Mouse (Mus musculus): ENCODE data around the gene Pcbp2. TPM values are rescaled to one million over a fixed set of nuclear protein-coding genes. Genes with fewer than 3 reads are reported as not detected.

Pcbp2 gene
- polyA plus RNA-seq, 1 experiment from 2014 or later, result 105 TPM

DNA sequence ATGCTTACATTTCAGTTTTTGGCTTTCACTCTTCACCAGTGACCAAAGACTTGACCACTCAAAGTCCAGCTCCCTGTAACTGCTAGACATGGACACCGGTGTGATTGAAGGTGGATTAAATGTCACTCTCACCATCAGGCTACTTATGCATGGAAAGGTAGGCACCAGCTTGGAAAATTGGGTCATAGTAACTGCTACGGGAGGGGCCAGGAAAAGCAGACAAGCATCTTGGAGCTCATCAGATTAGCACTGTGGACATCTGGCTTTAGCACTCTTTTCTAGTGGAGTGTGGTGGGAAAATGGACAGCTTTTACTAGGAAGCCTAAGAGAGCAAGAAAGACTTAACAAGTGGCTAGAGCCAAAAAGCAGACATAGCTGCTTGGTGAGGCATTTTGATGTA is 2.9 kb downstream of the Pcbp2 start:
- Histone ChIP-seq H3K4me1 (ENCODE audit: control insufficient read depth, insufficient read depth, low read length) (peaks cover 16% of the 10 kb centered on the region), H3K9ac (ENCODE audit: low read depth, low read length) (0 out of 2 replicates have a peak overlapping the region, but pooled peaks have one; percentile 34), H3K9me3 (replicated peaks; ENCODE audit: control insufficient read depth, low read length, poor library complexity, severe bottlenecking) (no peaks in the 10 kb centered on the region), H3K27me3 (ENCODE audit: control insufficient read depth, insufficient read depth, low read depth, low read length) (no peaks in the 10 kb centered on the region), H3K4me3 (ENCODE audit: low read depth, low read length) (no peak overlapping the region), H3K4me2 (ENCODE audit: low read length) (no peak overlapping the region), H3K36me3 (ENCODE audit: control insufficient read depth, insufficient read depth, low read length) (peaks cover 19% of the 10 kb centered on the region), H3K27ac (ENCODE audit: low read length) (no peak overlapping the region)
- WGBS, result 62% methylated on average over 2 of the region's 2 CpGs
- ATAC-seq, result no peak

DNA sequence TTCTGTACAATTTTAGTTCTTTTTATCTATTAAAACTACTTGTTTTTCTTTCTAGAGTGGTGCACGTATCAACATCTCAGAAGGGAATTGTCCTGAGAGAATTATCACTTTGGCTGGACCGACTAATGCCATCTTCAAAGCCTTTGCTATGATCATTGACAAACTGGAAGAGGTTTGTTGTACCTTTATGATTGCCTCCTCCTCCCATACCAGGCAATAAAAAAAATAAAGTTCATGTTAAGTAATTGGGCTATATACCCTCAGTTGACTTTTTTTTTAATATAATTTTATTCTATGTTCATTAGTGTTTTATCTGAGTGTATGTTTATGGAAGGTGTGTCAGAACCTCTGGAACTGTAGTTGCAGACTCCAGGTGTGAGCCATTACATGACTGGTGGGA is 4.2 kb downstream of the Pcbp2 start:
- no peak for ATAC-seq
- no peak overlapping the region for H3K27ac ChIP-seq (ENCODE audit: low read length)
- no peaks in the 10 kb centered on the region for H3K27me3 ChIP-seq (ENCODE audit: control insufficient read depth, insufficient read depth, low read depth, low read length)
- WGBS, result 90% methylated on average over 2 of the region's 2 CpGs
- no peak overlapping the region for H3K4me3 ChIP-seq (ENCODE audit: low read depth, low read length)
- no peak overlapping the region for H3K4me2 ChIP-seq (ENCODE audit: low read length)
- H3K9me3 ChIP-seq (replicated peaks; ENCODE audit: control insufficient read depth, low read length, poor library complexity, severe bottlenecking), result no peaks in the 10 kb centered on the region
- H3K9ac ChIP-seq (ENCODE audit: low read depth, low read length), result no peak overlapping the region
- peaks cover 16% of the 10 kb centered on the region for H3K4me1 ChIP-seq (ENCODE audit: control insufficient read depth, insufficient read depth, low read length)
- H3K36me3 ChIP-seq (ENCODE audit: control insufficient read depth, insufficient read depth, low read length), result peaks cover 26% of the 10 kb centered on the region

DNA sequence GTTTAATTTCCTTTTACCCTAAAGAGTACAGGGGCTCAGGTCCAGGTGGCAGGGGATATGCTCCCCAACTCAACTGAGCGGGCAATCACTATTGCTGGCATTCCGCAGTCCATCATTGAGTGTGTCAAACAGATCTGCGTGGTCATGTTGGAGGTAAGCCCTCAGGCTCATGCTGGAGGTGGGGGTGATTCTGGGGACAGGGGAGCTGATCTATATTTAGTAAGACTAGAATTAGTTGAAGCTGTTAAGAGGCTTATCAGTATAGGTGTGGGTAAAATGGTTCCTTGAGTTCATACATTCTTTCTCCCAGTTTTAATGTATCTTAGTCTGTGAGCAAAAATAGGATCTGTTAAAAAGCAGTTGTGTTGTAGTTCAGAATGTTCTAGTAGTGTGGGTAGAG is 12.8 kb downstream of the Pcbp2 start:
- WGBS, result 93% methylated on average over 3 of the region's 3 CpGs
- no peak for ATAC-seq
- Histone ChIP-seq H3K9me3 (replicated peaks; ENCODE audit: control insufficient read depth, low read length, poor library complexity, severe bottlenecking) (no peaks in the 10 kb centered on the region), H3K36me3 (ENCODE audit: control insufficient read depth, insufficient read depth, low read length) (peaks cover 39% of the 10 kb centered on the region), H3K27me3 (ENCODE audit: control insufficient read depth, insufficient read depth, low read depth, low read length) (no peaks in the 10 kb centered on the region), H3K4me3 (ENCODE audit: low read depth, low read length) (no peak overlapping the region), H3K4me2 (ENCODE audit: low read length) (no peak overlapping the region), H3K9ac (ENCODE audit: low read depth, low read length) (no peak overlapping the region), H3K4me1 (ENCODE audit: control insufficient read depth, insufficient read depth, low read length) (no peaks in the 10 kb centered on the region), H3K27ac (ENCODE audit: low read length) (no peak overlapping the region)

DNA sequence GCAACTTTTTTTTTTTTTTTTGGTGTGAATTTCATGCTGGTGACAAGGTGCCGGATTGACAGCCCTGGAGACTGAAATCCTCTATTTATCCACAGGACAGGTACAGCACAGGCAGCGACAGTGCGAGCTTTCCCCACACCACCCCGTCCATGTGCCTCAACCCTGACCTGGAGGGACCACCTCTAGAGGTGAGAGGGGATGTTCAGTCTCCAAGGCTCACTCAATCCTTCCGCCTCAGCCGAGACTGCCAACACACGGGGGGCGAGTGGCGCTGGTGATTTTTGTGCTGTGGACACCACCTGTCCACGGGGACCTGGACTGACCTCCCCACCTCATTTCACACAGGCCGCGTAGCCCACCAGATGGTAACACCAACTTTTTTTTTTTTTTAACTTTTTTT is 15.5 kb downstream of the Pcbp2 start:
- no peak overlapping the region for H3K27ac ChIP-seq (ENCODE audit: low read length)
- ATAC-seq, result no peak
- H3K4me3 ChIP-seq (ENCODE audit: low read depth, low read length), result no peak overlapping the region
- no peaks in the 10 kb centered on the region for H3K27me3 ChIP-seq (ENCODE audit: control insufficient read depth, insufficient read depth, low read depth, low read length)
- WGBS, result 90% methylated on average over 12 of the region's 12 CpGs
- H3K9ac ChIP-seq (ENCODE audit: low read depth, low read length), result no peak overlapping the region
- no peaks in the 10 kb centered on the region for H3K9me3 ChIP-seq (replicated peaks; ENCODE audit: control insufficient read depth, low read length, poor library complexity, severe bottlenecking)
- H3K36me3 ChIP-seq (ENCODE audit: control insufficient read depth, insufficient read depth, low read length), result peaks cover 43% of the 10 kb centered on the region
- H3K4me2 ChIP-seq (ENCODE audit: low read length), result no peak overlapping the region
- no peaks in the 10 kb centered on the region for H3K4me1 ChIP-seq (ENCODE audit: control insufficient read depth, insufficient read depth, low read length)

DNA sequence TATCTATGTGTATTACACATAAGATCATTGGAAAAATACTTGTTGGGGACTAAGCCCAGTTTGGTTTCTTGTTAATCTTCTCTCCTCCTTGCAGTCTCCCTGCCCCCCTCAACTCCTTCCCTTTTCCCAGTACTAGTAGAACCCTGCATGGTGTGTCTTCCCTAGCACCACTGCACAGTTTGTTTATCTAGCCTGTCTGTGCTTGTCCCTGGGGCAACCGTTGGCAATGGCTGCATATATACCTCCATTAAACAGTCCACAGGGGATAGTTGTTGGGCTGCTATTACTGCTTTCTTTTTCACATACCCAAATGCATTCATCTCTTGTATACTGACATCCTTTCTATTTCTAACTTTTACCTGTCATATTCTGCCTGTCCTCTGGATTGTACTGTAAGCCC is 17.3 kb downstream of the Pcbp2 start:
- H3K4me1 ChIP-seq (ENCODE audit: control insufficient read depth, insufficient read depth, low read length), result no peaks in the 10 kb centered on the region
- no peak overlapping the region for H3K4me2 ChIP-seq (ENCODE audit: low read length)
- ATAC-seq, result no peak
- peaks cover 42% of the 10 kb centered on the region for H3K36me3 ChIP-seq (ENCODE audit: control insufficient read depth, insufficient read depth, low read length)
- H3K27ac ChIP-seq (ENCODE audit: low read length), result no peak overlapping the region
- 81% methylated on average over 1 of the region's 1 CpGs for whole genome bisulfite sequencing
- H3K27me3 ChIP-seq (ENCODE audit: control insufficient read depth, insufficient read depth, low read depth, low read length), result no peaks in the 10 kb centered on the region
- H3K9ac ChIP-seq (ENCODE audit: low read depth, low read length), result no peak overlapping the region
- no peaks in the 10 kb centered on the region for H3K9me3 ChIP-seq (replicated peaks; ENCODE audit: control insufficient read depth, low read length, poor library complexity, severe bottlenecking)
- no peak overlapping the region for H3K4me3 ChIP-seq (ENCODE audit: low read depth, low read length)

DNA sequence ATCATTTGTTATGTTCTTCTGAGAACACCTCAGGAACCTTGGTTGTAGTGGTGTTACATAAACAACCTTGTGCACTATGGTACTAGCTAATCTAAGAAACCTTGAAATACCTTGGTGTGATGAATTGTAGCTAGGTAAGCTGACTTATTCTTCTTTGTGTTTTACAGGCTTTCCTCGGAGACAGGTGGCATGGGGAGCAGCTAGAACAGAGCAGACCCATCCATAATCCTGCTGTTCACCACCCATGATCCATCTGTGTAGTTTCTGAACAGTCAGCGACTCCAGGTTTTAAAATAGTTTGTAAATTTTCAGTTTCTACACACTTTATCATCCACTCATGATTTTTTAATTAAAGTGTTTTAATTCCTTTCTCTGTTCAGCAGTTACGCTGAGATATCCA is 28.0 kb downstream of the Pcbp2 start:
- Histone ChIP-seq H3K9ac (ENCODE audit: low read depth, low read length) (no peak overlapping the region), H3K27ac (ENCODE audit: low read length) (no peak overlapping the region), H3K4me2 (ENCODE audit: low read length) (no peak overlapping the region), H3K9me3 (replicated peaks; ENCODE audit: control insufficient read depth, low read length, poor library complexity, severe bottlenecking) (no peaks in the 10 kb centered on the region), H3K4me3 (ENCODE audit: low read depth, low read length) (no peak overlapping the region), H3K27me3 (ENCODE audit: control insufficient read depth, insufficient read depth, low read depth, low read length) (no peaks in the 10 kb centered on the region), H3K4me1 (ENCODE audit: control insufficient read depth, insufficient read depth, low read length) (no peaks in the 10 kb centered on the region), H3K36me3 (ENCODE audit: control insufficient read depth, insufficient read depth, low read length) (peaks cover 46% of the 10 kb centered on the region)
- 88% methylated on average over 3 of the region's 3 CpGs for WGBS
- ATAC-seq, result no peak

DNA sequence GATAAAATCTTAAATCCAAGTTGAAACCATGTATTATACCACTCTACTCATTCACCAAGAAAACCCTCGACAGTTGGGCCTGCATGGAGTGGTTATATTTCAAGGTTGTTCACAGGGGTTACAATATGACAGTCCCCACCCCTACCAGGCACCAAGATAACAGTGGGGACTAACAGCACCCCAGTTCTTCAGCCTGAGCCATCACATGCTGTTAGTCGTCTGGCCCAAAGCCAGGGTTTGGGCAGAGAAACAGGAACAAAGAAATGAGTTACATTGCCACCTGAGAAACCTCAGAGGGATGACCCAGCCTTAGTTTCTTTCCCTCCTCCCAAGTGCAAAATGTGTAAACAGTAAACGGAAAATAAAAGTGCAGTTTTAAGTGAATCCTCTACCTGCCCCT is 29.0 kb downstream of the Pcbp2 start:
- Histone ChIP-seq H3K4me3 (ENCODE audit: low read depth, low read length) (no peak overlapping the region), H3K9ac (ENCODE audit: low read depth, low read length) (no peak overlapping the region), H3K9me3 (replicated peaks; ENCODE audit: control insufficient read depth, low read length, poor library complexity, severe bottlenecking) (no peaks in the 10 kb centered on the region), H3K4me2 (ENCODE audit: low read length) (no peak overlapping the region), H3K27me3 (ENCODE audit: control insufficient read depth, insufficient read depth, low read depth, low read length) (no peaks in the 10 kb centered on the region), H3K36me3 (ENCODE audit: control insufficient read depth, insufficient read depth, low read length) (peaks cover 46% of the 10 kb centered on the region), H3K27ac (ENCODE audit: low read length) (no peak overlapping the region), H3K4me1 (ENCODE audit: control insufficient read depth, insufficient read depth, low read length) (no peaks in the 10 kb centered on the region)
- ATAC-seq, result no peak
- 74% methylated on average over 3 of the region's 3 CpGs for WGBS

DNA sequence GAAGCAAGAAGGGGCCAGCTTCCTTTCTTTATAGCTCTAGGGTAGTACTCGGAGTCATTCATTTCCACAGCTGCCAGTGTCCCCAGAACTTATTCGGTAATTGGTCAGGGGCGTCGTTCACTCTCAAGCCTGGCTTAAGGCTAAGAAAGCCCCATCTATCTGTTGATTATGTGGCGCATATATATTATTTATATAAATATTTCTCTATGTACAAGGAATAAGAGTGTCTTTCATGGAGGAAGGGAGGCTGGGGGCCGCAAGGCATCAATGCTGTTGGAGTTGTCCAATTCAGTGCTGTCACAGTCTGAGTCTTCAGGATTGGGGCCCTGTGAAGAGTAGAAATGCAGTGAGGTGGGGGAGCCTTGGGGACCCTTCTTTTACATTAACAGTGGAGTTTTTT is 29.5 kb downstream of the Pcbp2 start:
- Histone ChIP-seq H3K27ac (ENCODE audit: low read length) (no peak overlapping the region), H3K9ac (ENCODE audit: low read depth, low read length) (no peak overlapping the region), H3K36me3 (ENCODE audit: control insufficient read depth, insufficient read depth, low read length) (peaks cover 50% of the 10 kb centered on the region), H3K27me3 (ENCODE audit: control insufficient read depth, insufficient read depth, low read depth, low read length) (no peaks in the 10 kb centered on the region), H3K4me2 (ENCODE audit: low read length) (no peak overlapping the region), H3K9me3 (replicated peaks; ENCODE audit: control insufficient read depth, low read length, poor library complexity, severe bottlenecking) (no peaks in the 10 kb centered on the region), H3K4me1 (ENCODE audit: control insufficient read depth, insufficient read depth, low read length) (no peaks in the 10 kb centered on the region), H3K4me3 (ENCODE audit: low read depth, low read length) (no peak overlapping the region)
- no peak for ATAC-seq
- 92% methylated on average over 6 of the region's 6 CpGs for WGBS

DNA sequence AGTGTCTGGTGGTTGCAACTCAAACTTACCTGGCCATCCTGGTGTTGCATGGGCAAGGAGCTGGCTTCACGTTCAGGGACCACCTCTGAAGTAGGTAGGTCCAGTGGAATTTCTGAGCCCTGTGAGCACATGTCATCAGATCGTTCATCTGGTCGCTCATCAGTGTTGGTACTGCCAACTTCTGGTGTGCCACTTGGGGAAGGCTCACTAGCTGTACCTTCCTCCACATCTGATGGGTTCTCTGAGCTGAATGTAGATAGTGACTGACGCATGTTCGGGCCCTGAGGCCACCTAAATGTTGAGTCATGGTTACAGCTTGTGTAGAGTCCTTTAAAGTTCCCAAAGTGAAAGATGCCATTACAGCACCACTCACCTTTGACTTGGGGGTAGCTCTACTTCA is 30.1 kb downstream of the Pcbp2 start:
- WGBS, result 96% methylated on average over 5 of the region's 5 CpGs
- H3K9ac ChIP-seq (ENCODE audit: low read depth, low read length), result no peak overlapping the region
- H3K4me2 ChIP-seq (ENCODE audit: low read length), result no peak overlapping the region
- H3K9me3 ChIP-seq (replicated peaks; ENCODE audit: control insufficient read depth, low read length, poor library complexity, severe bottlenecking), result no peaks in the 10 kb centered on the region
- no peaks in the 10 kb centered on the region for H3K27me3 ChIP-seq (ENCODE audit: control insufficient read depth, insufficient read depth, low read depth, low read length)
- H3K4me3 ChIP-seq (ENCODE audit: low read depth, low read length), result no peak overlapping the region
- peaks cover 53% of the 10 kb centered on the region for H3K36me3 ChIP-seq (ENCODE audit: control insufficient read depth, insufficient read depth, low read length)
- H3K4me1 ChIP-seq (ENCODE audit: control insufficient read depth, insufficient read depth, low read length), result no peaks in the 10 kb centered on the region
- ATAC-seq, result no peak
- H3K27ac ChIP-seq (ENCODE audit: low read length), result no peak overlapping the region

All from midbrain, embryonic 16.5 days (tissue).